Mouse (Mus musculus): ENCODE data around the gene Vps51.

Gene Vps51

DNA sequence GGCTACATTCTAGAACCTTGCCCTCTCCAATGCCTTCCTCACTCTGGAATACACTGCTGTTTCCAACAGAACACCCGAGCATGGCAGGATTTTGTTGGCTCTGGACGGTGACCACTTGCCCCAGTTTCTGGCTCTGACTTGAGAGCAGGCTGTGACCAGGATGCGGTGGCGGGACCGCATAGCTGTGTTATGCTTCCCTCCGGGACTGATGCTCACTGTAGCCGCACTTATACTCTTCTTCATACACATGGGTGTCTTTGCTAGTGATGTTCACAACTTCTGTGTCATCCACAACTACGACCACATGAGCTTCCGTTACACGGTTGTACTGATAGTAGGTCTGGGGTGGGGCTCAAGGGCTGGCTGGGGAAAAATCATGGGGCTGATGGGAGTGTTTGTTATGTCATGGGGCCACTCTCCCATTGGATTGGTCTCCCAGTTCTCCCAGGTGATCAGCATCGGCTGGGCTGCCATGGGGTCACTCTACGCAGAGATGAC, 3.0 kb upstream of the Vps51 start, which contains the start of gene Tmem262:
TSS of gene Tmem262 (plus strand) at position 51 of the 498 bp plus-strand sequence.
- DNase-seq (ENCODE audit: low spot score in 2 of 2): no peak

GRCm38 (mm10) chr19:6073889-6074288, 3.1 kb downstream of the Vps51 start:
- no peak for DNase-seq (ENCODE audit: low spot score in 2 of 2)

GRCm38 (mm10) chr19:6071261-6071660, 5.8 kb downstream of the Vps51 start:
- DNase-seq (ENCODE audit: low spot score in 2 of 2): no peak

- DNase-seq (ENCODE audit: low spot score in 2 of 2): no peak
Measured at GRCm38 (mm10) chr19:6070571-6071250, 6.3 kb downstream of the Vps51 start.

DNA sequence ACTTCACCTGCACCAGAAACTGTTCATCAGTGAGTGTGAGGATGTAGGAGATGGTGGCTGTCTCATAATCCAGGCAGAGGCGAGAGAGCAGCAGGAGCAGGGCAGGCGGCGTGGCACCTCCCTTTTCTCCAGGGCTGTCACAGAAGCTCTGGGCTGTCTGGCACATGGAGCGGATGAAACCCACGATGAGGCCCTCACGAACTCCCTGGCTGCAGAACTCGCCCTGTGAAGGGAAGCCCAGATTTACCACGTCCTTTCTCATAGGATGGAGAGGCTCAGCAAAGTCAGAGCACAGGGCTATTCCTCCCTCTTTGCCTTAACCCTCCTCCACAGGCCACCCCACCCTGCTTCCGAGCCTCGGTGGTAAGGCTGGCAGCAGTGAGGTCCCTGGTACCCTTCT, 7.2 kb downstream of the Vps51 start:
- DNase-seq (ENCODE audit: low spot score in 2 of 2): no peak

DNA sequence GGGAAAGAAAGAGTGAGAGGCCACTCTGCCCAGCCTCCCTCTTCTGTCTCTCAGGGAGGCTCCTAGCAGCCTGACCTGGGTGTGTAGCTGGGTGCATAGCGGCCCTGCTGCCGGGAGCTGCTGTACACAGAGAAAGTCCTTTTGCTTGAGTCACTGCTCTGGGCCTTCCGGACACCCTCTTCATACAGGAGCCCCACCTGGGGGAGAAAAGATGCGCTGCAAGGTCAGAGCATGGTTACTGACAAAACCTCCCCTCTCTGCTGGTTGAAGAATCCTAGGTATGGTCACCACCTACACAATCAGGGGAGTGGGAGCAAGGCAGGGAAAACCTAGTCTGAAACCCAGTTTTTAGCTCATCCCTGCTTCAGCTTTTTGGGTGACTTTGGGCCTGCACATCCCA, 8.1 kb downstream of the Vps51 start:
- DNase-seq (ENCODE audit: low spot score in 2 of 2): peak in 1 of 2 experiments; percentile 44

- peak; percentile 80 to 84 for DNase-seq (ENCODE audit: low spot score in 2 of 2)
Measured at GRCm38 (mm10) chr19:6067724-6068415, 9.2 kb downstream of the Vps51 start, which contains the start of gene Tm7sf2. Tm7sf2 (minus strand) TSS chr19:6068373.

DNA sequence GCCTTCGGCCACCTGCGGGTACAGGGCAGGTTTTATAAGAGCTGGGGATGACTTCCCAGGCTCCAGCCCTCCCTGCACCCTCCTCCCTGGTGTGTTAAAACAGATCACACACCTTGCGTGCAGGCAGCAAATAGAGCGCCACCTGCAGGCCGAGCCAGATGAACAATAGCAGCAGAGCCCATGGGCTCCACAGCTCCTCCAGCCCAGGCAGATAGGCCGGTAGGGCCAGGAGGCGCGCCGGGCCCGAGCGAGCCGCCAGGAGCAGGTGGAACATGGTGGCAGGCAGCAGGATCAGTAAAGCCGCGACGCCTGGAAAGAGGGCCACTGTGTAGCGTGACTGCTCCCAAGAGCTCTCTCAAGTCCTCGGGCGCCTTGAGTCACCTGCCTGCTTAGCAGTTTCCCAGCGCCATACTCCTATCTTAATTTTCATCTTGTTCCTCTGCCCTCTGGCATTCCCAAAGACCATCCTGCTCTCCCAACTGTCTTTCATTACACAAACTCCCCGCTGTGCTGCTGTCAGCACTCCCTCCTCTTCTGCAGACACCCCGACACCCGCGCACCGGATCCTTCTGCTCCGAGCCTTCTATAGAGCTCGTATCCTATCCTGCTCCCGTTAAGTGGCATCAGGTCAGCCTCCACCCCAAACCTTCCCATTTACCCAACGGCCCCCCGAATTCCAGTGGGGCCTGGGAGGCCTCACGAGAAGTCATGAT, 9.9 kb downstream of the Vps51 start:
- peak; percentile 72 to 85 for DNase-seq (ENCODE audit: low spot score in 2 of 2)

DNA sequence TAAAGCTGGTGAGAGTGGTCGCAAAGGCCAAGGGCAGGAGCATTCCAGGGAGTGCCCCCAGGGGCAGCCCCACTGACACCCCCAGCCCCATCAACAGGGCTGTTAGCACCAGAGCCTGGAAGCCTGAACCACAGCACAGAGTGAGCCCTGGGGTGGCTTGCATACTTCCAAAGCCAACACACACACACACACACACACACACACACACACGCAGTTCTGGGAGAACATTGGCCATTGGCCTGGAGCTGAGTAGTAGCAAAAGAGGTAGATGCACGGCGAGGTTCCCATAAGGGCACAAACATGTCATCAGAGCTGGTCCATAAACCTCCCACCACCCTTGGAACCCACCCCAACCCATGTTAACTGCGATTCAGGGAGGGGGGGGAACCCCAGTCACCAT, 10.5 kb downstream of the Vps51 start:
- no peak for DNase-seq (ENCODE audit: low spot score in 2 of 2)

- no peak for DNase-seq (ENCODE audit: low spot score in 2 of 2)
Measured at GRCm38 (mm10) chr19:6063081-6063480, 13.9 kb downstream of the Vps51 start.

GRCm38 (mm10) chr19:6062418-6062817, 14.6 kb downstream of the Vps51 start:
- no peak for DNase-seq (ENCODE audit: low spot score in 2 of 2)

DNA sequence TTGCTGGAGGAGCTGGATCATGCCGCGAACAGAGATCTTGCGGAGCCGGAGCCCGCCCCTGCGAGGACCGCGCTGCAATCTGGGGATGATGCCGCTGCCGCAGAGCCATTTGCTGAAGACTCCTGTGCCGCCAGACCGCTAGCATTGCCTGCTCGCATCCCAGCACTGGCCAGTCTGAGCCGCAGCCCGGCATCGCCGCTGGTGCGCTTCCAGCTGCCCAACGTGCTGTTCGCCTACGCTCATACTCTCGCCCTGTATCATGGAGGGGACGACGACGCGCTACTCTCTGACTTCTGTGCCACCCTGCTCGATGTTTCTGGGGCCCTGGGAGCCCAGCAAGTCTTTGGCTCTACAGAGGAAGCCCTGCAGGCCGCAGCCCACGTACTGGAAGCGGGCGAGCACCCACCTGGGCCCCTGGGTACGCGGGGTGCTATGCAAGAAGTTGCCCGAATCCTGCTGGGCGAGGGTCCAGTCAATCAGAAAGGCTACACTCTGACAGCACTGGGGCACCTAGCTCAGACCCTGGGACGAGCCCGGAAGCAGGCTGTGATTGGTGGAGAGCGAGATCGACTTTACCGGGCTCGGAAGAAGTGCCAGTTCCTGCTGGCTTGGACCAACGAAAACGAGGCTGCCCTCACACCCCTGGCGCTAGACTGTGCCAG, 15.3 kb downstream of the Vps51 start:
- peak; percentile 50 to 54 for DNase-seq (ENCODE audit: low spot score in 2 of 2)

DNA sequence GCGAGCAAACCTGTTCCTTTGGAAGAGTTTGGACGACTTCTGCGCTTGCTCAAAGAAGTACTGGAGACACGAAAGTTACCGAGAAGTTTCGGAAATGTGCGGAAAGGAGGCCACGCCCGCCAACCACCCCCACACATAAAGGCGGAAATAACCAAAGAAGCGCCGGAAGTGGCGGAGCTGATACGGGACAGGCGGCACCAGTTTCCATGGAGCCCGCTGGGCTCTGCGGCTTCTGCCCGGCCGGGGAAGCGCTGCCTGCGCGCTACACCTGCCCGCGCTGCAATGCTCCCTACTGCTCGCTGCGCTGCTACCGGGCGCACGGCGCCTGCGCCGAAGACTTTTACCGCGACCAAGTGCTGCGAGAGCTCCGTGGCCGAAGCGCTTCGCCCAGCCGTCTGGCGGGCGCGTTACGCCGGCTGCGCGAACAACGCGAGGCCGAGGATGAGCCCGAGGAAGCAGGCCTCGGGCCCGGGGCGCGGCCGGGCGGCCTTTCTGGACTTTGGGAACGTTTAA, 16.0 kb downstream of the Vps51 start, which contains the start of gene Znhit2:
TSS of gene Znhit2 (plus strand) at position 172 of the 513 bp plus-strand sequence.
- DNase-seq (ENCODE audit: low spot score in 2 of 2): peak; percentile 82 to 88

DNA sequence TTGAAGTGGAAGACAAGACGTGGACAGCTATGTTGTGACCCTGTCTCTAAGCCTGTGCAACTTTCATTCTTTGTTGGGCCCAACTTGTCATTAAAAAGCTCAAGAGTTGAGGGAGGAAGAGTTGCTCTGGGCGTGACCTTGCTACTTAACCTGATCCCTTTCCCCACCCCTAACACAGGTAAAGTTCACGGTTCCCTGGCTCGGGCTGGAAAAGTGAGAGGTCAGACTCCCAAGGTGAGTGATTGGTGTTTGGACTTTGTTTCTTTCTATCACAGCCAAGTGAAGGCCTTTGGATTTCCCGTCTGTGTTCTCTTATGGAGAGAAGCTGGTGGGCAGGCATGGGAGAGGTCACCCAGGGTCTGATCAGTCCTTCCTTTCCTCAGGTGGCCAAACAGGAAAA, 18.1 kb downstream of the Vps51 start:
- no peak for DNase-seq (ENCODE audit: low spot score in 2 of 2)

DNA sequence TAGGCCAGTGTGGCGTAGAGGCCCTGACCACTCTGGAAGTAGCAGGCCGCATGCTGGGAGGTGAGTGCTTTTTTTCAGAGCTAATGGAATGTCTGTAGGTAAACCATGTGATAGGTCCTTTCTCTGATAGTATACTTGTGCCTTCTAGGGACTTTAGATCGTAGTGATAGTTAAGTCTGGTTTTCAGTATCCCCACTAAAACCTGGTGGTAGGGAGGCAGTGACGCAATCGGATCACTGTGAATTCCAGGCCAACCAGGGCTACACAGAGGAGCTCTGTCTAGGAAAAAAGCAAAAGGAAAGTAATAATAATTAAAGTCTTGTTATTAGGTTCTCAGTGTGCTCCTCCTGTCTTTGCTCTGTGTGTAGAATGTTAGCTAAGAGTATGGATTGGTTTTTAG, 18.5 kb downstream of the Vps51 start:
- no peak for DNase-seq (ENCODE audit: low spot score in 2 of 2)

- DNase-seq (ENCODE audit: low spot score in 2 of 2): peak; percentile 98 to 99
Measured at GRCm38 (mm10) chr19:6057313-6058096, 19.5 kb downstream of the Vps51 start, which contains the start of the genes Mrpl49 and Fau. Mrpl49 (minus strand) TSS chr19:6057785. Fau (plus strand) TSS chr19:6057844.

GRCm38 (mm10) chr19:6056696-6057095, 20.3 kb downstream of the Vps51 start:
- DNase-seq (ENCODE audit: low spot score in 2 of 2): no peak

GRCm38 (mm10) chr19:6054296-6054695, 22.7 kb downstream of the Vps51 start:
- DNase-seq (ENCODE audit: low spot score in 2 of 2): no peak

- DNase-seq (ENCODE audit: low spot score in 2 of 2): no peak
Measured at GRCm38 (mm10) chr19:6052516-6052915, 24.5 kb downstream of the Vps51 start.

DNA sequence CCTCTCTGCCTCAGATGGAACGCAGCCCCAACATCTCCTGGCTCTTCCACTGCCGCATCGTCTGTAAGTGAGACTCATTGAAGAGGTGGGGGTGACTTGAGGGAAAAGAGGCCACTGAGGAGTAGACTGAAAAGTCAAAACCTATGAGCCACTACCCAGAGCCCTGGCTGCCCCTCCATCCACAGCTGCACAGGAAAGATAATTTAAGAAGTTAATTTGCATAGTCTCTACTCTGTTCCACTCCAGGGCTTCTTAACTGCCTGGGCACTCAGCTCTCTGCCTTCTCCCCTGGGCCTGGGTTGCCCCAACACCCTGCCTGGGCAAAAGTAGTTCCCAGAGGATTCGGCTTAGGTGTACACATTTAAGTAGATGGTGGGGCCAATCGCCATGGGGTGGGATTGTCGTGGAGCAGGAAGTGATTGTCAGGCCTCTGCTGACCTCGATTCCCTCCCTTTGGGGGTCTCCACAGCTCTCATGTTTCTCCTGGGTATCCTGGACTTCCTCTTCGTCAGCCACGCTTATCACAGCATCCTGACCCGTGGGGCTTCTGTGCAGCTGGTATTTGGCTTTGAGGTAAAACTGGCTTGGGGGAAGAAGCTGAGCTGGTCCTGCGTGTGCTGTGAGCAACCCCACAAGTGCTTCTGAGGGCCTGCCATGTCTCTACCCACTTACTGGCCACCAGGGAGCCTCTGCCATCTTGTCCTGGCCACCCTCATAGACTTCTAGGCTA, 28.2 kb downstream of the Vps51 start:
- DNase-seq (ENCODE audit: low spot score in 2 of 2): peak in 1 of 2 experiments; percentile 43
